Mouse (Mus musculus) kidney, adult 2 months (tissue): Measurements from ENCODE around the gene Stag3.

Source experiments
- CTCF ChIP-seq: fragments of 200-500 bp; conservative IDR thresholded peaks from 2 replicates; pipeline ENCODE4 v1.5.1; 2011; ENCODE audit warnings: low read depth, mild to moderate bottlenecking, control low read depth, low read length, moderate library complexity, mixed read lengths; ENCODE audit not compliant: insufficient read depth, insufficient read length
- POLR2A ChIP-seq: fragments of 200-500 bp; IDR thresholded peaks from one replicate; pipeline ENCODE4 v1.6.1; 2011; ENCODE audit warnings: low read depth, low read length, control low read depth

DNA sequence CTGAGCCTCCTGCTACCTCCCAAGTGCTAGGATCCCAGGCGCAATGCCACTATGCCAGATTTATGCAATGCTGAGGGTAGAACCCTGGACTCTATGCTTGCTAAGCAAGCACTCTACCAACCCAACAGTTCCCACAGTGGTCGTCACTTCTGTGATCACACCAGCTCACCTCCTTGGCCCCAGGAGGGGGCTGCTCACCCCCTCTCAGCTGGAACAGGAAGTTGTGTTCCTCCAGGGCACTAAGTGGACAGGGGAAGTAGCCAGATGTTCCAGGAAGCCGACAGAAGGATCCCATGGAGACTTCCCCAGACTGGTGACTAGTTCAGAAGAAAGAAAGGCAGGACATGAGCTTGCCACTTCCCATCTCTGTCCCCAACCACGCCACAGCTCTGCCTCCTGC is 18.0 kb upstream of the Stag3 start:
- no peak for TF ChIP-seq CTCF
- TF ChIP-seq POLR2A, result no peak
